Mouse (Mus musculus) neural tube, embryonic 12.5 days (tissue): ENCODE measurements at regions not wholly inside any gene's neighbourhood (a gene's known extent, or its start where the extent isn't known, plus 50 kb on each side); places are given as distances from the start of the nearest gene placed in this dataset.

Source experiments
- ATAC-seq: fragments of 200-750 bp; cut with Nextera tagmentation; 2 replicates; pipeline ENCODE4 v1.8.0; 2017; ENCODE audit warnings: low read depth, mild to moderate bottlenecking, moderate TSS enrichment, moderate library complexity; ENCODE audit not compliant: low FRiP score
- H3K27ac ChIP-seq: fragments of 300-500 bp; sonication (generic); 2 replicates; pipeline ENCODE4 v1.5.1; 2016
- H3K27me3 ChIP-seq: fragments of 300-500 bp; sonication (generic); replicated peaks from 2 replicates; pipeline ENCODE4 v1.6.1; 2016; ENCODE audit warnings: mild to moderate bottlenecking
- H3K36me3 ChIP-seq: fragments of 300-500 bp; sonication (generic); 2 replicates; pipeline ENCODE4 v1.6.1; 2016; ENCODE audit warnings: mild to moderate bottlenecking
- H3K4me1 ChIP-seq: fragments of 300-500 bp; sonication (generic); 2 replicates; pipeline ENCODE4 v1.6.1; 2016
- H3K4me2 ChIP-seq: fragments of 300-500 bp; sonication (generic); replicated peaks from 2 replicates; pipeline ENCODE4 v1.6.1; 2016; ENCODE audit warnings: mild to moderate bottlenecking
- H3K4me3 ChIP-seq: fragments of 300-500 bp; sonication (generic); 2 replicates; pipeline ENCODE4 v1.5.1; 2016
- H3K9ac ChIP-seq: fragments of 300-500 bp; sonication (generic); 2 replicates; pipeline ENCODE4 v1.6.1; 2016; ENCODE audit warnings: mild to moderate bottlenecking
- H3K9me3 ChIP-seq: fragments of 300-500 bp; sonication (generic); 2 replicates; pipeline ENCODE4 v1.6.1; 2016; ENCODE audit warnings: mild to moderate bottlenecking
- WGBS: fragments of 180-500 bp; shearing (Covaris S2); methylation state at CpG from one replicate; pipeline ENCODE4 v1.1.7; 2016; 5-methylcytosine and 5-hydroxymethylcytosine counted together

- Histone ChIP-seq H3K27ac (no peak overlapping the region), H3K36me3 (no peaks in the 10 kb centered on the region), H3K4me1 (no peaks in the 10 kb centered on the region), H3K9ac (no peak overlapping the region), H3K4me2 (no peak overlapping the region), H3K27me3 (no peaks in the 10 kb centered on the region), H3K9me3 (no peaks in the 10 kb centered on the region), H3K4me3 (no peak overlapping the region)
- 60% methylated on average over 3 of the region's 3 CpGs for WGBS
- ATAC-seq = no peak
Measured at GRCm38 (mm10) chrX:166652400-166652799, 66.9 kb upstream of the Egfl6 start.

DNA sequence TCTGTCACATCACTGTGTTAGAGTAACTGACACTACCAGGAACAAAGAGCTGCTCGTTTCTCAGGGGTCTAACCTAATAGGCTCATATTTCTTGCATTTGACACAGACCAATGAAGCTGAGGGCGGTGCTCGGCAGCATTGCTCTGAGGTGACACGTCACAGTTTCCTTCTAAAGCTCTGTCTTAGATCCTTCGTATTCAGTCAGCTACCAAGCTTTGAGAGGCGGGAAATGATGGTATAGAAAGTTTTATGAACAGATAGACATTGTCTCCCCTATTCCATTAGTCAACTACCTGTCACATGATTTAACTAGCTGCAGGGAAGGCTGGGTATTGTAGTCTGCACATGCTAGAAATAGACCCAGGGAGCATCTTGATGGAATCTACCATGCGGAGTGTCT lies 60.2 kb upstream of the Egfl6 start:
- Histone ChIP-seq H3K4me2 (0 out of 2 replicates have a peak overlapping the region, but pooled peaks have one; percentile 1), H3K27ac (no peak overlapping the region)
- WGBS = 51% methylated on average over 7 of the region's 7 CpGs

GRCm38 (mm10) chrX:166641256-166641655 lies 55.7 kb upstream of the Egfl6 start:
- H3K9me3 ChIP-seq = no peaks in the 10 kb centered on the region
- no peak overlapping the region for H3K4me2 ChIP-seq
- no peak overlapping the region for H3K27ac ChIP-seq
- WGBS = 52% methylated on average over 3 of the region's 3 CpGs
- no peaks in the 10 kb centered on the region for H3K36me3 ChIP-seq
- no peak overlapping the region for H3K4me3 ChIP-seq
- H3K4me1 ChIP-seq = no peaks in the 10 kb centered on the region
- no peak overlapping the region for H3K9ac ChIP-seq
- ATAC-seq = no peak
- H3K27me3 ChIP-seq = no peaks in the 10 kb centered on the region

More for the DNA sequence above, 60.2 kb upstream of the Egfl6 start:
- H3K4me3 ChIP-seq = no peak overlapping the region
- H3K36me3 ChIP-seq = no peaks in the 10 kb centered on the region
- H3K9ac ChIP-seq = no peak overlapping the region
- no peaks in the 10 kb centered on the region for H3K9me3 ChIP-seq
- H3K27me3 ChIP-seq = no peaks in the 10 kb centered on the region
- peak; percentile 63; the same call in 1 of the 2 replicates for ATAC-seq
- H3K4me1 ChIP-seq = no peaks in the 10 kb centered on the region

- Histone ChIP-seq H3K9me3 (no peaks in the 10 kb centered on the region), H3K36me3 (no peaks in the 10 kb centered on the region), H3K27ac (no peak overlapping the region), H3K4me1 (no peaks in the 10 kb centered on the region), H3K4me2 (no peak overlapping the region), H3K4me3 (no peak overlapping the region), H3K27me3 (no peaks in the 10 kb centered on the region), H3K9ac (no peak overlapping the region)
- 85% methylated on average over 1 of the region's 1 CpGs for WGBS
- no peak for ATAC-seq
Measured at GRCm38 (mm10) chrX:166640258-166640657, 54.7 kb upstream of the Egfl6 start.
